Mouse (Mus musculus): ENCODE data around the gene Fam129c. TPM values are rescaled to one million over a fixed set of nuclear protein-coding genes. Genes with fewer than 3 reads are reported as not detected.

Fam129c gene
- polyA plus RNA-seq, 1 experiment, result 23.9 TPM

DNA sequence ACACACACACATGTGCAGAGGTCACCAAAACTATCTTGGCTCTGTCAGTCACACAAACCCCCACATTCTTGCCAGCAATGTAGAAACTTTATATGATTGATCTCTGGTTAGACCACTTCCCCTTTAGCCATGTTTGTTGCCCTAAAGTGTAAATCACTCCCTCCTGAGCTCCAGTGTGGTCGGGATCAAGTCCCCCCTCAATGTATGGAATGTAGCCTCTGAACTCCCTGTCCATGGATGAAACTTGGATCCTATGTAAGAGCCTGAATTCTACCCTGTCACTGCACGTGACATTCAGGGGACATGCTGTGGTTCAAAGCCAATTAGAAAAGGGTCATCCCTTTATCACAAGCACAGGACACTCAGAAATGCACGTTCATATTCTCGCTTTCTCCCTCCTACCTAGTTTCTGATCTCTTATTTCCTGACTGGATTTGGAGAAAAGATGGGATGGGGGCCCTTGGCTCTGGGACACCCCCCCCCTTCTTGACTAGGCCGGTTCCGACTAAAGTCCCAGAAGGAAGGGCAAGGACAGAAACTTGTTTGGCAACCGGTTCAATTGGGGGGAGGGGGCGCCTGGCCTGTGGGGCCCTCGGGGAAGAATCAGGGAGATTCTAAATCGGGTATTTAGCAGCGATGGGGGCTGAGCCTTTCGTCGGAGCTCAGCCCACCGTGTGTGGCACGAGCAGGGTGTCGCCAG lies 31.1 kb downstream of the Fam129c start:
- no peak overlapping the region for H3K27ac ChIP-seq (ENCODE audit: control insufficient read depth, insufficient read depth, low read length)

DNA sequence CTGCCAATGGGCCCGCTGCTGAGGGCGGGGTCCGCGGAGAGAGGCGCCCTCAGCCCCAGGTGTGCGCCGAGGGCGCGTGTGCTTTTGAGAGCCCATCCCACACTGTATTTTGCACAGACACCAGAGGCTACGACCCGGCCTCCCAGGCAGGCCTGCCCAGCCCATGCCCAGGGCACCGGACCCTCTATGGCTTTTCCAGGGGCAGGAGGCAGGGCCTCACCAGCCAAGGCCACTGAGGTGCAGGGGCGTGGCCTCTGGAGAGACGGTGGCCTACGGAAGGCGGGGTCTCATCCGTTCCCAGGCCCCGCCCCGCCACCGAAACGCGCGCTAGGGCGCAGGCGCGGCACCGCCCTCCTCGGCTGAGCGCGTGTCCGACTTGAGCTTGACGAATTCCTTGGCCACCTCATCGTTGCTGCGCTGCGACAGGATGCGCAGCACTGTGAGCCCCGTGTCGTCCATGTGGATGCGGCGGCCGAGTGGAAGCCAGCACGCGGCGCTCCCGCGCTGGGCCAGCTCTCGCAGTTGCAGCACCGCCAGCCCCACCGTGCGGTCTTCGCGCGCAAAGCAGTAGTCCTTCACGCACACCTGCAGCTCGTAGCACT lies 31.7 kb downstream of the Fam129c start:
- TF ChIP-seq POLR2A (IDR thresholded peaks at IDR 0.05; ENCODE audit: control insufficient read depth, extremely low read depth, insufficient read depth, low read length, poor library complexity) (no peak), CTCF (IDR thresholded peaks at IDR 0.05; ENCODE audit: borderline replicate concordance, control insufficient read depth, extremely low read depth, insufficient read depth, low read length, poor library complexity) (peak; percentile 67; the same call in 1 of the 2 replicates)
- Histone ChIP-seq H3K4me1 (replicated peaks; ENCODE audit: control insufficient read depth, insufficient read depth, low read length) (peaks cover 34% of the 10 kb centered on the region), H3K27me3 (ENCODE audit: control insufficient read depth, insufficient read depth, low read length) (no peaks in the 10 kb centered on the region), H3K27ac (ENCODE audit: control insufficient read depth, insufficient read depth, low read length) (no peak overlapping the region), H3K36me3 (ENCODE audit: control insufficient read depth, insufficient read depth, low read length) (no peaks in the 10 kb centered on the region), H3K4me3 (ENCODE audit: control insufficient read depth, insufficient read depth, low read length) (peak overlapping the region; percentile 53)
- DNase-seq, result peak; percentile 95
- WGBS, result under 1% methylated on average over 55 of the region's 55 CpGs

More for the DNA sequence above, 31.1 kb downstream of the Fam129c start:
- H3K4me3 ChIP-seq (ENCODE audit: control insufficient read depth, insufficient read depth, low read length), result peak overlapping the region; percentile 53
- H3K27me3 ChIP-seq (ENCODE audit: control insufficient read depth, insufficient read depth, low read length), result no peaks in the 10 kb centered on the region
- no peak for TF ChIP-seq CTCF (IDR thresholded peaks at IDR 0.05; ENCODE audit: borderline replicate concordance, control insufficient read depth, extremely low read depth, insufficient read depth, low read length, poor library complexity)
- no peak for TF ChIP-seq POLR2A (IDR thresholded peaks at IDR 0.05; ENCODE audit: control insufficient read depth, extremely low read depth, insufficient read depth, low read length, poor library complexity)
- DNase-seq, result no peak
- H3K36me3 ChIP-seq (ENCODE audit: control insufficient read depth, insufficient read depth, low read length), result peaks cover 2% of the 10 kb centered on the region; the same call in 1 of the 2 replicates
- H3K4me1 ChIP-seq (replicated peaks; ENCODE audit: control insufficient read depth, insufficient read depth, low read length), result peaks cover 28% of the 10 kb centered on the region
- 8% methylated on average over 16 of the region's 16 CpGs for WGBS

DNA sequence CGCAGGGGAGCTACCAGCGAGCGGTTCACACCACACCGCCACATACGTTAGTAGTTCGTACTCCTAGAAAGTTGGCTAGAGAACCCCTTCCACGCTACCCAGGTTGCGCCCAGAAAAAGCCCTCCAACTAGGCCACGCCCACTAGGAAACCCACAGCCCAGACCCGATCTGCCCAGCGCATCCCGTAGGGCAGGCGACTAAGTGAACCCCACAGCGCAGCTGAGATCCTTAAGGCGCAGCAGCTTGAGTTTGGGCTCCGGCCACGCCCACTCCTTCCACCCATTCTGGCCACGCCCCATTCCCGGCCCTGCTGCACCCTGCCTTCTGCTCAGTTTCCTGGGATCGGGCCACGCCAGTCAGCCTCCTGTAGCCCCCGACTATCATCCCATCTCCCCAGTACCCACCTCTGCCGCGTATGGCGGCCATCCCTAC lies 32.3 kb downstream of the Fam129c start:
- H3K4me1 ChIP-seq (replicated peaks; ENCODE audit: control insufficient read depth, insufficient read depth, low read length), result peaks cover 40% of the 10 kb centered on the region
- H3K27me3 ChIP-seq (ENCODE audit: control insufficient read depth, insufficient read depth, low read length), result no peaks in the 10 kb centered on the region
- WGBS, result 5% methylated on average over 25 of the region's 25 CpGs
- TF ChIP-seq POLR2A (IDR thresholded peaks at IDR 0.05; ENCODE audit: control insufficient read depth, extremely low read depth, insufficient read depth, low read length, poor library complexity), result no peak
- H3K27ac ChIP-seq (ENCODE audit: control insufficient read depth, insufficient read depth, low read length), result no peak overlapping the region
- DNase-seq, result peak; percentile 54
- H3K36me3 ChIP-seq (ENCODE audit: control insufficient read depth, insufficient read depth, low read length), result no peaks in the 10 kb centered on the region
- peak overlapping the region; percentile 53 for H3K4me3 ChIP-seq (ENCODE audit: control insufficient read depth, insufficient read depth, low read length)

- no peak for TF ChIP-seq POLR2A (IDR thresholded peaks at IDR 0.05; ENCODE audit: control insufficient read depth, extremely low read depth, insufficient read depth, low read length, poor library complexity)
- 68% methylated on average over 6 of the region's 6 CpGs for WGBS
- H3K27ac ChIP-seq (ENCODE audit: control insufficient read depth, insufficient read depth, low read length), result no peak overlapping the region
- H3K4me3 ChIP-seq (ENCODE audit: control insufficient read depth, insufficient read depth, low read length), result no peak overlapping the region
- no peaks in the 10 kb centered on the region for H3K36me3 ChIP-seq (ENCODE audit: control insufficient read depth, insufficient read depth, low read length)
- no peaks in the 10 kb centered on the region for H3K27me3 ChIP-seq (ENCODE audit: control insufficient read depth, insufficient read depth, low read length)
- H3K4me1 ChIP-seq (replicated peaks; ENCODE audit: control insufficient read depth, insufficient read depth, low read length), result peaks cover 41% of the 10 kb centered on the region
- DNase-seq, result no peak
Measured at GRCm38 (mm10) chr8:71630761-71631160, 33.3 kb downstream of the Fam129c start.

DNA sequence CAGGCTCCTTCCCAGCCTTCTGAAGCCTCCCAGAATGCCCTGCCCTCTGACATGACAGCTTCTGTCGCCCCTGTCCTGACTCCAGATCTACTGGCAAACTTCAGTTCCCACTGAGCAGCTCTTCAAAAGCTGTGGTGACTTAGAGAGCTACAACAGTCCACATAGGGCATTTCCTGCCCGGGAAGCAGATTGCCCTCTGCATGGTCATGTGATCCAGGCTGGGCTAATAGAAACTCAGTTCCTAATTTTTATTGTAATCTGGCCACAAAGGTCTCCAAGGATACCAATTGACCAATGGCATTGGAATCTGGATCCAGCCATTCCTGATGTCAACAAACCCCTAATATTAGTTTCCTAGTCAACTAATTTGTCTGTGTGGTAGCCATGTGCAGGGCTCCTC lies 34.4 kb downstream of the Fam129c start:
- TF ChIP-seq CTCF (IDR thresholded peaks at IDR 0.05; ENCODE audit: borderline replicate concordance, control insufficient read depth, extremely low read depth, insufficient read depth, low read length, poor library complexity) (no peak), POLR2A (IDR thresholded peaks at IDR 0.05; ENCODE audit: control insufficient read depth, extremely low read depth, insufficient read depth, low read length, poor library complexity) (no peak)
- WGBS, result 34% methylated on average over 2 of the region's 2 CpGs
- Histone ChIP-seq H3K27me3 (ENCODE audit: control insufficient read depth, insufficient read depth, low read length) (no peaks in the 10 kb centered on the region), H3K4me3 (ENCODE audit: control insufficient read depth, insufficient read depth, low read length) (no peak overlapping the region), H3K36me3 (ENCODE audit: control insufficient read depth, insufficient read depth, low read length) (no peaks in the 10 kb centered on the region), H3K4me1 (replicated peaks; ENCODE audit: control insufficient read depth, insufficient read depth, low read length) (peaks cover 40% of the 10 kb centered on the region), H3K27ac (ENCODE audit: control insufficient read depth, insufficient read depth, low read length) (no peak overlapping the region)
- DNase-seq, result no peak

- Histone ChIP-seq H3K27ac (ENCODE audit: control insufficient read depth, insufficient read depth, low read length) (no peak overlapping the region), H3K27me3 (ENCODE audit: control insufficient read depth, insufficient read depth, low read length) (no peaks in the 10 kb centered on the region), H3K4me3 (ENCODE audit: control insufficient read depth, insufficient read depth, low read length) (peak overlapping the region; percentile 14), H3K36me3 (ENCODE audit: control insufficient read depth, insufficient read depth, low read length) (no peaks in the 10 kb centered on the region), H3K4me1 (replicated peaks; ENCODE audit: control insufficient read depth, insufficient read depth, low read length) (peaks cover 29% of the 10 kb centered on the region)
- whole genome bisulfite sequencing, result 2% methylated on average over 19 of the region's 22 CpGs
- no peak for TF ChIP-seq POLR2A (IDR thresholded peaks at IDR 0.05; ENCODE audit: control insufficient read depth, extremely low read depth, insufficient read depth, low read length, poor library complexity)
- peak; percentile 90 for TF ChIP-seq CTCF (IDR thresholded peaks at IDR 0.05; ENCODE audit: borderline replicate concordance, control insufficient read depth, extremely low read depth, insufficient read depth, low read length, poor library complexity)
- peak; percentile 87 for DNase-seq
Measured at GRCm38 (mm10) chr8:71633164-71633563, 35.7 kb downstream of the Fam129c start.
